Mouse (Mus musculus) ovary, adult 18-20 months (tissue): ENCODE measurements at regions not wholly inside any gene's neighbourhood (a gene's known extent, or its start where the extent isn't known, plus 50 kb on each side); places are given as distances from the start of the nearest gene placed in this dataset.

ENCODE experiments used
- DNase-seq: peaks from one replicate; pipeline ENCODE4 v3.0.0; 2022; ENCODE audit warnings: low spot score, mixed read lengths

GRCm38 (mm10) chr10:43749496-43750110, 151.9 kb downstream of the Qrsl1 start:
- no peak for DNase-seq

- DNase-seq = no peak
These were observed 151.1 kb downstream of the Qrsl1 start for GRCm38 (mm10) chr10:43750401-43750800.

- no peak for DNase-seq
These were observed 150.7 kb downstream of the Qrsl1 start for GRCm38 (mm10) chr10:43750854-43751253.

- DNase-seq = peak; percentile 54
These were observed 149.5 kb downstream of the Qrsl1 start for GRCm38 (mm10) chr10:43751881-43752675.

- DNase-seq = no peak
These were observed 144.5 kb downstream of the Qrsl1 start for GRCm38 (mm10) chr10:43756881-43757565.

GRCm38 (mm10) chr10:43758124-43759025, 143.2 kb downstream of the Qrsl1 start:
- DNase-seq = no peak

- no peak for DNase-seq
These were observed 142.2 kb downstream of the Qrsl1 start for GRCm38 (mm10) chr10:43759186-43759905.

GRCm38 (mm10) chr10:43759906-43760281, 141.7 kb downstream of the Qrsl1 start:
- DNase-seq = no peak

GRCm38 (mm10) chr10:43761979-43762570, 139.5 kb downstream of the Qrsl1 start:
- DNase-seq = no peak

- DNase-seq = no peak
These were observed 137.0 kb downstream of the Qrsl1 start for GRCm38 (mm10) chr10:43764581-43764980.

GRCm38 (mm10) chr10:43765275-43765674, 136.3 kb downstream of the Qrsl1 start:
- no peak for DNase-seq

- DNase-seq = no peak
These were observed 135.6 kb downstream of the Qrsl1 start for GRCm38 (mm10) chr10:43765829-43766486.

- no peak for DNase-seq
These were observed 133.4 kb downstream of the Qrsl1 start for GRCm38 (mm10) chr10:43767961-43768726.

- no peak for DNase-seq
These were observed 132.5 kb downstream of the Qrsl1 start for GRCm38 (mm10) chr10:43769026-43769425.

- no peak for DNase-seq
These were observed 125.7 kb downstream of the Qrsl1 start for GRCm38 (mm10) chr10:43775807-43776206.

GRCm38 (mm10) chr10:43777612-43778600, 123.6 kb downstream of the Qrsl1 start:
- no peak for DNase-seq

GRCm38 (mm10) chr10:43780571-43780970, 121.0 kb downstream of the Qrsl1 start:
- DNase-seq = no peak

- no peak for DNase-seq
These were observed 118.2 kb downstream of the Qrsl1 start for GRCm38 (mm10) chr10:43783304-43783703.
